Mouse (Mus musculus) layer of hippocampus, postnatal 36 days (tissue): ENCODE data around the gene Atoh8. TPM values are rescaled to one million over a fixed set of nuclear protein-coding genes. Genes with fewer than 3 reads are reported as not detected.
A peak's percentile ranks its signal among the peaks of the same experiment; 100 is the strongest.

Source experiments
- DNase-seq, 2 experiments: peaks; one replicate each; pipeline ENCODE4 v3.0.0; 2022
- total RNA-seq, 2 experiments: library from RNA; stranded (reverse); gene quantifications; 2 replicates each; pipeline ENCODE4 v1.2.3; 2021

Atoh8 gene
- total RNA-seq, 2 experiments from 2014 or later: 2.2 to 3.4 TPM

GRCm38 (mm10) chr6:72189061-72189863, 46.1 kb downstream of the Atoh8 start:
- DNase-seq: peak in 1 of 2 experiments; percentile 27

- no peak for DNase-seq
These were observed 48.6 kb downstream of the Atoh8 start for GRCm38 (mm10) chr6:72186809-72187208.

GRCm38 (mm10) chr6:72185893-72186490, 49.4 kb downstream of the Atoh8 start:
- DNase-seq: peak; percentile 72 to 75

- no peak for DNase-seq
These were observed 50.8 kb downstream of the Atoh8 start for GRCm38 (mm10) chr6:72184576-72184975.

- no peak for DNase-seq
These were observed 55.5 kb downstream of the Atoh8 start for GRCm38 (mm10) chr6:72179562-72180502.

GRCm38 (mm10) chr6:72179006-72179405, 56.4 kb downstream of the Atoh8 start:
- no peak for DNase-seq

- no peak for DNase-seq
These were observed 58.0 kb downstream of the Atoh8 start for GRCm38 (mm10) chr6:72177417-72177816.

- no peak for DNase-seq
These were observed 59.4 kb downstream of the Atoh8 start for GRCm38 (mm10) chr6:72176004-72176403.

GRCm38 (mm10) chr6:72175419-72175818, 60.0 kb downstream of the Atoh8 start:
- DNase-seq: no peak

- DNase-seq: no peak
These were observed 62.0 kb downstream of the Atoh8 start for GRCm38 (mm10) chr6:72173350-72173749.

GRCm38 (mm10) chr6:72171391-72171790, 64.0 kb downstream of the Atoh8 start:
- DNase-seq: no peak

- DNase-seq: no peak
These were observed 69.5 kb downstream of the Atoh8 start for GRCm38 (mm10) chr6:72165907-72166306.

GRCm38 (mm10) chr6:72164321-72165275, 70.8 kb downstream of the Atoh8 start:
- peak; percentile 86 to 87 for DNase-seq

GRCm38 (mm10) chr6:72162155-72162890, 73.1 kb downstream of the Atoh8 start:
- DNase-seq: no peak

- no peak for DNase-seq
These were observed 73.6 kb downstream of the Atoh8 start for GRCm38 (mm10) chr6:72161751-72162150.

GRCm38 (mm10) chr6:72160991-72161390, 74.4 kb downstream of the Atoh8 start:
- DNase-seq: no peak

GRCm38 (mm10) chr6:72159861-72160395, 75.4 kb downstream of the Atoh8 start:
- DNase-seq: no peak

GRCm38 (mm10) chr6:72158966-72159764, 76.2 kb downstream of the Atoh8 start:
- no peak for DNase-seq
